Mouse (Mus musculus) MEL (cell line): ENCODE measurements around the gene Snap47. TPM values are rescaled to one million over a fixed set of nuclear protein-coding genes. Genes with fewer than 3 reads are reported as not detected.

Experiments used
- DNase-seq: peaks from one replicate; pipeline ENCODE4 v3.0.0; 2011; ENCODE audit warnings: low read depth, low spot score
- H3K27ac ChIP-seq: 2 replicates; pipeline ENCODE4 v1.5.1; 2012; ENCODE audit warnings: low read depth, mild to moderate bottlenecking, control low read depth, low read length, moderate library complexity; ENCODE audit not compliant: control insufficient read depth
- H3K27me3 ChIP-seq, 2 experiments: fragments of 150-350 bp in 1 of 2; sonication (generic) in 1 of 2; 2 replicates each; pipeline ENCODE4 v1.6.1; 2012; ENCODE audit warnings: low read length in 2 of 2, mild to moderate bottlenecking in 2 of 2, improper control_type of control experiment in 1 of 2, moderate library complexity in 1 of 2; ENCODE audit not compliant: insufficient read depth in 2 of 2, control insufficient read depth in 1 of 2
- H3K36me3 ChIP-seq, 2 experiments: 2 replicates each; pipeline ENCODE4 v1.6.1; 2012 to 2014; ENCODE audit warnings: low read length in 2 of 2, improper control_type of control experiment in 1 of 2, inconsistent platforms in 1 of 2, mild to moderate bottlenecking in 1 of 2; ENCODE audit not compliant: insufficient read depth in 2 of 2, control insufficient read depth in 1 of 2
- H3K4me1 ChIP-seq, 2 experiments: fragments of 150-350 bp in 1 of 2; sonication (generic) in 1 of 2; 2 replicates each; pipeline ENCODE4 v1.6.1; 2012; ENCODE audit warnings: low read length in 2 of 2, improper control_type of control experiment in 1 of 2, mild to moderate bottlenecking in 1 of 2; ENCODE audit not compliant: insufficient read depth in 2 of 2, control insufficient read depth in 1 of 2
- H3K4me3 ChIP-seq, 2 experiments: fragments of 150-350 bp in 1 of 2; sonication (generic) in 1 of 2; 2 replicates each; pipeline ENCODE4 v1.5.1; 2012; ENCODE audit warnings: low read depth in 2 of 2, low read length in 2 of 2, mild to moderate bottlenecking in 2 of 2, moderate library complexity in 2 of 2, control low read depth in 1 of 2, improper control_type of control experiment in 1 of 2; ENCODE audit not compliant: control insufficient read depth in 1 of 2, insufficient read depth in 1 of 2
- H3K79me2 ChIP-seq: 2 replicates; pipeline ENCODE4 v1.6.1; 2012; ENCODE audit warnings: mild to moderate bottlenecking, low read length, moderate library complexity; ENCODE audit not compliant: control insufficient read depth, poor library complexity, insufficient read depth
- H3K9ac ChIP-seq: 2 replicates; pipeline ENCODE4 v1.6.1; 2012; ENCODE audit warnings: low read depth, mild to moderate bottlenecking, control low read depth, low read length, moderate library complexity; ENCODE audit not compliant: control insufficient read depth, poor library complexity, severe bottlenecking
- H3K9me3 ChIP-seq: fragments of 150-350 bp; sonication (generic); replicated peaks from 2 replicates; pipeline ENCODE4 v1.6.1; 2012; ENCODE audit warnings: mild to moderate bottlenecking, low read length, improper control_type of control experiment, moderate library complexity; ENCODE audit not compliant: insufficient read depth
- BHLHE40 ChIP-seq: IDR thresholded peaks from 2 replicates; pipeline ENCODE4 v1.6.1; 2012; ENCODE audit warnings: low read depth, mild to moderate bottlenecking, inconsistent platforms, low read length, improper control_type of control experiment, borderline replicate concordance
- CHD1 ChIP-seq: IDR thresholded peaks from 2 replicates; pipeline ENCODE4 v1.6.1; 2012; ENCODE audit warnings: low read depth, mild to moderate bottlenecking, inconsistent platforms, low read length, improper control_type of control experiment
- CHD2 ChIP-seq: IDR thresholded peaks from 2 replicates; pipeline ENCODE4 v1.6.1; 2011; ENCODE audit warnings: low read length, improper control_type of control experiment
- CTCF ChIP-seq, 3 experiments: IDR thresholded peaks in 2 of 3; conservative IDR thresholded peaks in 1 of 3; 2 replicates each; pipeline ENCODE4 v1.5.1; 2011 to 2012; ENCODE audit warnings: low read length in 3 of 3, low read depth in 2 of 3, mild to moderate bottlenecking in 2 of 3, improper control_type of control experiment in 1 of 3, inconsistent platforms in 1 of 3, mixed read lengths in 1 of 3, moderate library complexity in 1 of 3; ENCODE audit not compliant: control insufficient read depth in 1 of 3, insufficient read depth in 1 of 3, poor library complexity in 1 of 3, severe bottlenecking in 1 of 3
- E2F4 ChIP-seq: IDR thresholded peaks from 2 replicates; pipeline ENCODE4 v1.6.1; 2011; ENCODE audit warnings: low read depth, low read length, improper control_type of control experiment, borderline replicate concordance
- ELF1 ChIP-seq: IDR thresholded peaks from 2 replicates; pipeline ENCODE4 v1.6.1; 2014; ENCODE audit warnings: low read depth, mild to moderate bottlenecking, inconsistent platforms, low read length, improper control_type of control experiment, moderate library complexity
- EP300 ChIP-seq, 2 experiments: IDR thresholded peaks; 2 replicates each; pipeline ENCODE4 v1.6.1; 2011; ENCODE audit warnings: improper control_type of control experiment in 2 of 2, low read length in 2 of 2, low read depth in 1 of 2, mild to moderate bottlenecking in 1 of 2
- ETS1 ChIP-seq: IDR thresholded peaks from 2 replicates; pipeline ENCODE4 v1.6.1; 2012; ENCODE audit warnings: low read depth, mild to moderate bottlenecking, inconsistent platforms, low read length, improper control_type of control experiment, moderate library complexity
- GABPA ChIP-seq: IDR thresholded peaks from 2 replicates; pipeline ENCODE4 v1.6.1; 2012; ENCODE audit warnings: low read depth, mild to moderate bottlenecking, inconsistent platforms, low read length, improper control_type of control experiment, moderate library complexity
- GATA1 ChIP-seq: IDR thresholded peaks from 2 replicates; pipeline ENCODE4 v1.6.1; 2011; ENCODE audit warnings: low read depth, low read length, improper control_type of control experiment
- JUND ChIP-seq: IDR thresholded peaks from 2 replicates; pipeline ENCODE4 v1.6.1; 2011; ENCODE audit warnings: low read depth, mild to moderate bottlenecking, improper control_type of control experiment, low read length
- KAT2A ChIP-seq: conservative IDR thresholded peaks from 2 replicates; pipeline ENCODE4 v1.6.1; 2012; ENCODE audit warnings: low read depth, low read length, improper control_type of control experiment, inconsistent platforms
- MAFK ChIP-seq: IDR thresholded peaks from 2 replicates; pipeline ENCODE4 v1.6.1; 2011; ENCODE audit warnings: low read depth, mild to moderate bottlenecking, low read length, improper control_type of control experiment, borderline replicate concordance
- MAX ChIP-seq: IDR thresholded peaks from 2 replicates; pipeline ENCODE4 v1.6.1; 2011; ENCODE audit warnings: low read length, improper control_type of control experiment
- MAZ ChIP-seq: IDR thresholded peaks from 2 replicates; pipeline ENCODE4 v1.6.1; 2012; ENCODE audit warnings: low read depth, mild to moderate bottlenecking, inconsistent platforms, low read length, improper control_type of control experiment
- MEF2A ChIP-seq: IDR thresholded peaks from 2 replicates; pipeline ENCODE4 v1.6.1; 2014; ENCODE audit warnings: low read depth, mild to moderate bottlenecking, inconsistent platforms, low read length, improper control_type of control experiment; ENCODE audit not compliant: poor library complexity, insufficient replicate concordance, severe bottlenecking; ENCODE audit errors: extremely low read depth
- MXI1 ChIP-seq: IDR thresholded peaks from 2 replicates; pipeline ENCODE4 v1.6.1; 2011; ENCODE audit warnings: mild to moderate bottlenecking, low read depth, low read length, improper control_type of control experiment
- MYB ChIP-seq: IDR thresholded peaks from 2 replicates; pipeline ENCODE4 v1.6.1; 2011; ENCODE audit warnings: mild to moderate bottlenecking, low read depth, low read length, improper control_type of control experiment
- MYC ChIP-seq: IDR thresholded peaks from 2 replicates; pipeline ENCODE4 v1.6.1; 2011; ENCODE audit warnings: low read depth, mild to moderate bottlenecking, low read length, improper control_type of control experiment, moderate library complexity
- NELFE ChIP-seq: IDR thresholded peaks from 2 replicates; pipeline ENCODE4 v1.6.1; 2011; ENCODE audit warnings: low read depth, low read length, improper control_type of control experiment
- POLR2A ChIP-seq, 2 experiments: IDR thresholded peaks; 2 replicates each; pipeline ENCODE4 v1.6.1; 2011 to 2012; ENCODE audit warnings: low read length in 2 of 2, mild to moderate bottlenecking in 2 of 2, control low read depth in 1 of 2, improper control_type of control experiment in 1 of 2, low read depth in 1 of 2, moderate library complexity in 1 of 2; ENCODE audit not compliant: control insufficient read depth in 1 of 2, insufficient read depth in 1 of 2, poor library complexity in 1 of 2
- POLR2AphosphoS2 ChIP-seq: IDR thresholded peaks from 2 replicates; pipeline ENCODE4 v1.6.1; 2011; ENCODE audit warnings: low read length, improper control_type of control experiment
- POLR2AphosphoS5 ChIP-seq: IDR thresholded peaks from 2 replicates; pipeline ENCODE4 v1.6.1; 2012; ENCODE audit warnings: low read depth, borderline replicate concordance, mild to moderate bottlenecking, inconsistent platforms, low read length, moderate library complexity, mixed read lengths
- RAD21 ChIP-seq: IDR thresholded peaks from 2 replicates; pipeline ENCODE4 v1.6.1; 2011; ENCODE audit warnings: mild to moderate bottlenecking, low read depth, low read length, improper control_type of control experiment
- RCOR1 ChIP-seq: IDR thresholded peaks from 2 replicates; pipeline ENCODE4 v1.6.1; 2012; ENCODE audit warnings: low read depth, mild to moderate bottlenecking, inconsistent platforms, low read length, improper control_type of control experiment
- SIN3A ChIP-seq: IDR thresholded peaks from 2 replicates; pipeline ENCODE4 v1.6.1; 2012; ENCODE audit warnings: low read length, improper control_type of control experiment, inconsistent platforms
- SMC3 ChIP-seq: IDR thresholded peaks from 2 replicates; pipeline ENCODE4 v1.6.1; 2011; ENCODE audit warnings: low read depth, low read length, improper control_type of control experiment
- TAL1 ChIP-seq: IDR thresholded peaks from 2 replicates; pipeline ENCODE4 v1.6.1; 2012; ENCODE audit warnings: mild to moderate bottlenecking, inconsistent platforms, low read length, moderate library complexity, mixed read lengths
- TBP ChIP-seq: IDR thresholded peaks from 2 replicates; pipeline ENCODE4 v1.8.0; 2011; ENCODE audit warnings: low read depth, low read length, improper control_type of control experiment
- TCF12 ChIP-seq: IDR thresholded peaks from 2 replicates; pipeline ENCODE4 v1.6.1; 2014; ENCODE audit warnings: low read depth, mild to moderate bottlenecking, inconsistent platforms, low read length, improper control_type of control experiment, moderate library complexity
- USF1 ChIP-seq: IDR thresholded peaks from 2 replicates; pipeline ENCODE4 v1.6.1; 2014; ENCODE audit warnings: low read depth, mild to moderate bottlenecking, inconsistent platforms, low read length, improper control_type of control experiment, moderate library complexity
- ZC3H11A ChIP-seq: IDR thresholded peaks from 2 replicates; pipeline ENCODE4 v1.6.1; 2012; ENCODE audit warnings: low read depth, mild to moderate bottlenecking, inconsistent platforms, low read length, improper control_type of control experiment
- ZKSCAN1 ChIP-seq: IDR thresholded peaks from 2 replicates; pipeline ENCODE4 v1.6.1; 2012; ENCODE audit warnings: low read depth, mild to moderate bottlenecking, inconsistent platforms, low read length, improper control_type of control experiment, moderate library complexity
- ZMIZ1 ChIP-seq: IDR thresholded peaks from 2 replicates; pipeline ENCODE4 v1.6.1; 2012; ENCODE audit warnings: low read depth, mild to moderate bottlenecking, inconsistent platforms, low read length, improper control_type of control experiment, moderate library complexity
- ZNF384 ChIP-seq: IDR thresholded peaks from 2 replicates; pipeline ENCODE4 v1.6.1; 2012; ENCODE audit warnings: low read depth, mild to moderate bottlenecking, inconsistent platforms, low read length, improper control_type of control experiment
- polyA plus RNA-seq, 2 experiments: library from polyadenylated mRNA; stranded (reverse) in 1 of 2; unstranded in 1 of 2; fragments of >175 nt in 1 of 2; fragments of >200 nt in 1 of 2; gene quantifications; 2 replicates each; pipeline versions ENCODE4 v1.2.1 to v1.2.4; 2012; ENCODE audit warnings: low replicate concordance in 2 of 2, low read depth in 1 of 2; ENCODE audit not compliant: insufficient read length in 2 of 2, insufficient read depth in 1 of 2, missing spikeins in 1 of 2
- total RNA-seq: library from RNA; depleted of rRNA; stranded (reverse); fragments of 300-350 nt; gene quantifications from 2 replicates; pipeline ENCODE4 v1.2.3, GENCODE M21; 2012

Snap47 gene
- total and polyA plus RNA-seq, 3 experiments = 51.0 to 57.9 TPM; not detected in 1

- peaks cover 11 to 26% of the 10 kb centered on the region in 2 experiments; a peak in 3 of 4 replicates for H3K4me1 ChIP-seq
- H3K27me3 ChIP-seq = no peaks in the 10 kb centered on the region
- peak overlapping the region; percentile 76 for H3K9ac ChIP-seq
- H3K36me3 ChIP-seq = peaks cover 0 to 9% of the 10 kb centered on the region in 2 experiments; a peak in 2 of 4 replicates
- peak; percentile 93 for DNase-seq
- no peaks in the 10 kb centered on the region for H3K9me3 ChIP-seq
- H3K79me2 ChIP-seq = peaks cover 2% of the 10 kb centered on the region; the same call in 1 of the 2 replicates
- H3K4me3 ChIP-seq = peak overlapping the region; percentile 49 to 79
- H3K27ac ChIP-seq = peak overlapping the region; percentile 83
- TF ChIP-seq RAD21 (no peak), SIN3A (peak; percentile 78), POLR2AphosphoS5 (no peak), GATA1 (peak; percentile 86), MYC (peak; percentile 38; the same call in 1 of the 2 replicates), EP300 (IDR thresholded peaks at IDR 0.05; ENCODE audit: low read depth in 1 of 2, low read length in 2 of 2) (peak; percentile 78 to 93), JUND (no peak), ZNF384 (no peak), MEF2A (0 out of 2 replicates have a peak, but pooled peaks have one; percentile 10), KAT2A (no peak), MAZ (peak; percentile 90; the same call in 1 of the 2 replicates), ZKSCAN1 (0 out of 2 replicates have a peak, but pooled peaks have one; percentile 16), ZMIZ1 (peak; percentile 87), GABPA (no peak), SMC3 (no peak), POLR2AphosphoS2 (peak; percentile 74; the same call in 1 of the 2 replicates), CTCF (IDR thresholded peaks at IDR 0.05 in 2 of 3, conservative IDR thresholded peaks at IDR 0.05 in 1 of 3; ENCODE audit: control insufficient read depth in 1 of 3, insufficient read depth in 1 of 3, low read depth in 2 of 3, low read length in 3 of 3, poor library complexity in 1 of 3, severe bottlenecking in 1 of 3) (no peak), E2F4 (no peak), CHD2 (peak; percentile 83), CHD1 (no peak), BHLHE40 (peak; percentile 44; the same call in 1 of the 2 replicates), NELFE (peak; percentile 79), ETS1 (peak; percentile 85), RCOR1 (peak; percentile 78), MAX (peak; percentile 51; the same call in 1 of the 2 replicates), ELF1 (peak; percentile 60; the same call in 1 of the 2 replicates), ZC3H11A (no peak), POLR2A (IDR thresholded peaks at IDR 0.05; ENCODE audit: control insufficient read depth in 1 of 2, insufficient read depth in 1 of 2, low read depth in 1 of 2, low read length in 2 of 2, poor library complexity in 1 of 2) (peak; percentile 51 to 70; a peak in 1 of 4 replicates), MAFK (no peak; the same call in 1 of the 2 replicates), TBP (peak; percentile 45; the same call in 1 of the 2 replicates), TCF12 (peak; percentile 74), TAL1 (no peak), MYB (peak; percentile 56; the same call in 1 of the 2 replicates), USF1 (0 out of 2 replicates have a peak, but pooled peaks have one; percentile 10), MXI1 (peak; percentile 23; the same call in 1 of the 2 replicates)
Measured at GRCm38 (mm10) chr11:59397536-59398371, 53.2 kb downstream of the Snap47 start.
